Mouse (Mus musculus) CH12.LX (cell line): ENCODE measurements at regions not wholly inside any gene's neighbourhood (a gene's known extent, or its start where the extent isn't known, plus 50 kb on each side); places are given as distances from the start of the nearest gene placed in this dataset.

Source experiments
- CHD1 ChIP-seq: IDR thresholded peaks from 2 replicates; pipeline ENCODE4 v1.6.1; 2012; ENCODE audit warnings: low read depth, low read length, improper control_type of control experiment, inconsistent platforms
- CTCF ChIP-seq, 2 experiments: IDR thresholded peaks in 1 of 2; conservative IDR thresholded peaks in 1 of 2; 2 replicates each; pipeline ENCODE4 v1.5.1; 2011 to 2012; ENCODE audit warnings: low read depth in 2 of 2, low read length in 2 of 2, improper control_type of control experiment in 1 of 2, inconsistent platforms in 1 of 2, mild to moderate bottlenecking in 1 of 2, moderate library complexity in 1 of 2
- E2F4 ChIP-seq: IDR thresholded peaks from 2 replicates; pipeline ENCODE4 v1.6.1; 2011; ENCODE audit warnings: low read depth, low read length, improper control_type of control experiment; ENCODE audit not compliant: insufficient replicate concordance
- HCFC1 ChIP-seq: IDR thresholded peaks from 2 replicates; pipeline ENCODE4 v1.6.1; 2012; ENCODE audit warnings: low read depth, mild to moderate bottlenecking, inconsistent platforms, low read length, improper control_type of control experiment
- MAFK ChIP-seq: IDR thresholded peaks from 2 replicates; pipeline ENCODE4 v1.6.1; 2011; ENCODE audit warnings: low read length, improper control_type of control experiment; ENCODE audit not compliant: insufficient replicate concordance
- POLR2A ChIP-seq: IDR thresholded peaks from 2 replicates; pipeline ENCODE4 v1.6.1; 2011; ENCODE audit warnings: low read depth, mild to moderate bottlenecking, improper control_type of control experiment, low read length

- TF ChIP-seq CTCF (conservative IDR thresholded peaks at IDR 0.05 in 1 of 2, IDR thresholded peaks at IDR 0.05 in 1 of 2; ENCODE audit: low read depth in 2 of 2, low read length in 2 of 2) (no peak), MAFK (no peak), POLR2A (no peak), CHD1 (no peak), E2F4 (no peak), HCFC1 (no peak)
Measured at GRCm38 (mm10) chr4:82164058-82164457, 541.5 kb downstream of the Nfib start.
